Mouse (Mus musculus) gastrocnemius, adult 2 months (tissue): ENCODE results near the gene Trim13. TPM values are rescaled to one million over a fixed set of nuclear protein-coding genes. Genes with fewer than 3 reads are reported as not detected.
"Not testable (repeated sequence)": the region's sequence is repeated elsewhere in the genome, so short reads cannot be mapped to it uniquely, and the experiment has no call there.

Experiments
- DNase-seq: peaks from one replicate; pipeline ENCODE4 v3.0.0; 2022
- H3K27ac ChIP-seq: fragments of 200-600 bp; 2 replicates; pipeline ENCODE4 v1.8.1; 2022; ENCODE audit warnings: mild to moderate bottlenecking
- H3K4me3 ChIP-seq: fragments of 200-600 bp; 2 replicates; pipeline ENCODE4 v1.8.1; 2022; ENCODE audit warnings: mild to moderate bottlenecking, moderate library complexity
- CTCF ChIP-seq: fragments of 200-600 bp; IDR thresholded peaks from 2 replicates; pipeline ENCODE4 v1.8.1; 2022; ENCODE audit warnings: antibody characterized with exemption, mild to moderate bottlenecking, moderate library complexity
- intact Hi-C: fragments of 180-260 bp; cut with DNase I; formaldehyde crosslinking; loops from one replicate; pipeline ENCODE4 v1.15.1; 2025
- total RNA-seq, 2 experiments: library from RNA; stranded (reverse); gene quantifications; 2 replicates each; pipeline ENCODE4 v1.2.3; 2021

Gene Trim13
- total RNA-seq, 2 experiments from 2014 or later = 6.6 to 8.5 TPM

GRCm38 (mm10) chr14:61589288-61590065 is 8.6 kb upstream of the Trim13 start:
- no peak overlapping the region for H3K27ac ChIP-seq
- intact Hi-C loops = no loop called here
- no peak for DNase-seq
- no peak overlapping the region for H3K4me3 ChIP-seq
- no peak for TF ChIP-seq CTCF

- intact Hi-C loops = no loop called here
- H3K27ac ChIP-seq = no peak overlapping the region
- no peak for TF ChIP-seq CTCF
- DNase-seq = no peak
- no peak overlapping the region for H3K4me3 ChIP-seq
Measured at GRCm38 (mm10) chr14:61596719-61597426, 1.2 kb upstream of the Trim13 start.

- Histone ChIP-seq H3K27ac (peak overlapping the region; percentile 89), H3K4me3 (peak overlapping the region; percentile 91)
- DNase-seq = peak; percentile 94
- TF ChIP-seq CTCF = no peak
- intact Hi-C loops = no loop called here
Measured at GRCm38 (mm10) chr14:61599057-61599806, 1.2 kb downstream of the Trim13 start.

GRCm38 (mm10) chr14:61601348-61601747 is 3.3 kb downstream of the Trim13 start:
- no peak for DNase-seq
- H3K4me3 ChIP-seq = peak overlapping the region; percentile 13
- intact Hi-C loops = loop anchor here (5.0 kb wide), 1 partner anchor 36 kb away; no protein-coding TSS in a partner anchor
- TF ChIP-seq CTCF = no peak
- H3K27ac ChIP-seq = no peak overlapping the region; the same call in 1 of the 2 replicates

GRCm38 (mm10) chr14:61603069-61603755 is 5.2 kb downstream of the Trim13 start:
- no peak for DNase-seq
- Histone ChIP-seq H3K4me3 (no peak overlapping the region), H3K27ac (peak overlapping the region; percentile 43; the same call in 1 of the 2 replicates)
- intact Hi-C loops = loop anchor here (5.0 kb wide), 1 partner anchor 34 kb away; no protein-coding TSS in a partner anchor
- no peak for TF ChIP-seq CTCF

GRCm38 (mm10) chr14:61604081-61604480 is 6.0 kb downstream of the Trim13 start:
- TF ChIP-seq CTCF = no peak
- no peak for DNase-seq
- intact Hi-C loops = loop anchor here (5.0 kb wide), 1 partner anchor 33 kb away; no protein-coding TSS in a partner anchor

GRCm38 (mm10) chr14:61606088-61606487 is 8.0 kb downstream of the Trim13 start:
- intact Hi-C loops, DNase-seq, H3K27ac ChIP-seq, H3K4me3 ChIP-seq: not testable (repeated sequence)

More at GRCm38 (mm10) chr14:61604081-61604480, 6.0 kb downstream of the Trim13 start:
- H3K27ac ChIP-seq = peak overlapping the region; percentile 43; the same call in 1 of the 2 replicates
- H3K4me3 ChIP-seq = no peak overlapping the region

GRCm38 (mm10) chr14:61607157-61607556 is 9.1 kb downstream of the Trim13 start, which contains the start of gene Kcnrg:
Gene Kcnrg, plus strand, starts transcription at chr14:61607457.
- H3K27ac ChIP-seq = no peak within 1 kb of the TSS
- no peak for DNase-seq
- no peak within 1 kb of the TSS for H3K4me3 ChIP-seq
- intact Hi-C loops = no loop called here
- no peak for TF ChIP-seq CTCF

GRCm38 (mm10) chr14:61611766-61612165 is 13.7 kb downstream of the Trim13 start:
- intact Hi-C loops = no loop called here
- H3K27ac ChIP-seq = no peak overlapping the region
- DNase-seq = no peak
- no peak overlapping the region for H3K4me3 ChIP-seq
- no peak for TF ChIP-seq CTCF

- Histone ChIP-seq H3K4me3 (no peak overlapping the region), H3K27ac (no peak overlapping the region)
- intact Hi-C loops = no loop called here
- no peak for TF ChIP-seq CTCF
- DNase-seq = no peak
Measured at GRCm38 (mm10) chr14:61613319-61613718, 15.3 kb downstream of the Trim13 start.

- DNase-seq = no peak
- H3K4me3 ChIP-seq = no peak overlapping the region
- intact Hi-C loops = no loop called here
- H3K27ac ChIP-seq = no peak overlapping the region
- no peak for TF ChIP-seq CTCF
Measured at GRCm38 (mm10) chr14:61620371-61620770, 22.3 kb downstream of the Trim13 start.

- no peak overlapping the region for H3K4me3 ChIP-seq
- no peak for DNase-seq
- intact Hi-C loops = loop anchor here (5.0 kb wide), 1 partner anchor 34 kb away; no protein-coding TSS in a partner anchor
- H3K27ac ChIP-seq = peak overlapping the region; percentile 28; the same call in 1 of the 2 replicates
- no peak for TF ChIP-seq CTCF
Measured at GRCm38 (mm10) chr14:61635969-61636368, 37.9 kb downstream of the Trim13 start.
